Mouse (Mus musculus): ENCODE results near the gene Med13. TPM values are rescaled to one million over a fixed set of nuclear protein-coding genes. Genes with fewer than 3 reads are reported as not detected.

Med13 gene
- total RNA-seq, 2 experiments from 2014 or later: 50.5 to 65.0 TPM

DNA sequence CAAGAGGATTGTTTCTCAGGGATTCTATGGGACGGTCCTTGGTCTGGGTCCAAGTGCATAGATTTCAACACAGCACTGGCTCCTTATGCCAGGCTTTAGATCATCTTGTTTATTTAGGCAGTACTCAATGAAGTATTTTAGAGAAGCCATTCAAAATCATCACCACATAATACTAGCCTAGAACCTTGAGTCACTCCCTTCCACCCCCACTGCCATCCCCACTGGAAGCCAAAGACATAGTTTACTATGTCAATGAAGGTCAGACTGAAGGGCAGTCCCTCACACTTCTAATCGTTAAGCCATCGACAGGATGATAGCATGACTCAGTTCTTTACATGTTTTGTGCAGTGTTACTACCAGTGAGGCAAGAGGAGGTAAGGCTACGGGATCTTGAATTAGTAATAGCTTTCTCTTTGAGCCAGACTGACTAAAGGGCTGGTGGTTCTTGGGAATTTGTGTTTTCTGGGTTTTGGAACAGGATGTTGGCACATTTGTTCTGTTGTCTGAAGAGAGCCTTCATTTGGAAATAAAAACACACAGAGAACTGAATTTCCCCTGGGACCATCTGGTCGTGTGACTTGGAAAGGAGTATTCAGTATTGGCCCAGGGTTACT lies 24.2 kb upstream of the Med13 start:
- intact Hi-C loops (cut with DNase I): no loop called here
- no peak for DNase-seq (ENCODE audit: low spot score in 2 of 2)

DNA sequence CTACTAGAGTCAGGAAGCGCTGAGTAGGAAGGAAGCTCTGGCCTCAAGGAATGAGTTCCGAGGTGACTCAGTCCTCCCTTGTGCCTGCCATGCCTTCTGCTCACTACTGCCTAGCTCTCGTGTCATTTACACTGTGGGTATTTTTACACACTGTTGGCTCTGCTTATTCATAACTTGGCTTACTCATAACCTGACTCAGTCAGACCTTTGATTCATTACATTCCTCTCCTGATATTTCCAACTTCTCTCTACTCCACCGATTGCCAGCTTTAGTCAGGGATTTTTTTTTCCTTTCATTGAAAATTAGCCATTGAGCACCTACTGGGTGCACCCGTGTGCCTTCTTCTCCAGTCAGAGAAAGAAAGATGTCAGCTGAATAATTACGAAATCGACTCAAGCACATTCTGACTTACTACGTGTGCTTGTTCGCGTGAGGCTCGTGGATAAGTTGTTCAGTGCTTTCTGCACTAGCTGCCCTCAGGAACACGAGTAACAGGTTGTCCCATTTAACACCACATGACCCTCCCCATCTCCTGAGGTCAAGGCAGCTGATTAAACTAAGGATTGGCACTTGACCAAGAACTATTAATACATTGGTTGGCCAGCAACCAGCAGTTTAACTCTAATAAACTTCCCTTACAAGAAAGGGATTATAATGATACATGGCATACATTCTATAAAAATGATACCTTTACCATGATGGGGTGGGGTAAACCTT lies 23.3 kb upstream of the Med13 start:
- DNase-seq (ENCODE audit: low spot score in 2 of 2): no peak
- intact Hi-C loops (cut with DNase I): no loop called here

DNA sequence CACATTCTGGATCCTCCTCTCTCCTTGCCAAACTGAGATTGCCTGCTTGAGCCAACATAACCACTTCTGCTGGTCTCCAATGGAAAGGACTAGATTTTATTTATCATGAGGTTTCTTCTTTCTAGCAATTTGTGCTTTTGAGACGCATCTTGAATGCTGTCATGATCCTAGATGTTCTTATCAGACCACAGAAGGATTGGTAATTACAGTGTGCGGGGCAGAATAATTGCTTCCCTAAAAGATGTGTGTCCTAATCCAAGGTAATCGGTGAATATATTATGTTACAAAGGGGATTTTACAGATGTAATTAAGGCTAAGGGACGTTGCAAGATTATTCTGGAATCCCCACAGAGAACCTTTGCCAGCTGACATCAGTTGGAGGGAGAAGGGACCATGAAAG lies 21.6 kb upstream of the Med13 start:
- intact Hi-C loops (cut with DNase I): no loop called here

DNA sequence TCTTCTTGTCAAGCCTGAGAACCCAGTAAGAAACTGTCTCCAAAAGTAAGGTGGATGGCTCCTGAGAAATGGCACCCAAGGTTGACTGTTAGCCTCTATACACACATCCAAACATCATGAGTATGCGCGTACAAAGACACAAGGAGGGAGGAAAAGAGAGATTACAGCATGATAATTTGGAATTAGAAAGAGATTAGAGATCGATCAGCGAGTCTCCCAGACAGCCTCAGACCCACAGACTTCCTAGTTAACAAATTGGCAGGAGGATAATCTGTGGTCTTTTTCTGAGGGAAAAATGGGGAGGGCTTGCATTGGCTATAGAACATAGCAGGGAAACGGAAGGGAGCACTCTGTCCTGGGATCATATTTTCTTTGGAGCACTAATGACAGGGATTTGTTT lies 20.4 kb upstream of the Med13 start:
- intact Hi-C loops (cut with DNase I): no loop called here
- DNase-seq (ENCODE audit: low spot score in 2 of 2): no peak

More for the DNA sequence above, 21.6 kb upstream of the Med13 start:
- no peak for DNase-seq (ENCODE audit: low spot score in 2 of 2)

DNA sequence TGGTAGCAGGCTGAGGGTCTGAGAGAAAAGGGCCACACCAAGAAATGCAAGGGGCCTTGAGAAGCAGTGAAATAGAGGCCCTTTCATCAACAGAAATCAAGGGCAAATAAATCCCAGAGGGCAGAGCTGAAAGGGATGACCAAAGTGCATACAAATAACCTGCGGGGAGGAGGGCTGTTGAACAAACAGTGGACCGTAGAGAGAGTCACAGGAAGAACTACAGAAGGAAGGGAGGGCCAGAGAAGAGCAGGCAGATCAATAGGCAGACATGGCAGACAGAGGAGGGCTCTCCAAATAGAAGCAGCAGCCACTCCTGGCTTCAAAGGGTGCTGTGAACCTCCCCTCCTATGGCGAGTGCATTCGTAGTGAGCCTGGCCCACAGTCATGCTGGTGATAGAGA lies 19.3 kb upstream of the Med13 start:
- intact Hi-C loops (cut with DNase I): no loop called here
- DNase-seq (ENCODE audit: low spot score in 2 of 2): no peak

DNA sequence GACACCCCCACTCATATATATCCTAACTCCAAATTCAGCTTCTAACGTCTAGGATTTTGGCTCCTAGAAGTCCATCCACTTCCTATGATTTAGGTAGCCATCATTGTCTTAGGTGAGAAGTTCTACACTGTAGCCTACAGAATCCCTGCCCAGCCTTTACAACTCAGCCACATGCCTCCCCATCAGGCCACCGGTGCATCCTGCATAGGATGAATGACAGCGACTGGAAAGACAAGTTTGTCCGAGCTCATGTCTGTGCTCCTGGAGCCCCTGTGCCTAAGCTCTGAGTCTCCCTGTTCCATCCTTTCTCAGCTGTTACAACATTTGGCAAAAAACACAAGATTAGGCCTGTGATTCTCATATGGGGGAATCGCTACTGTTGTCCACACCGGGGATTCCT lies 17.7 kb upstream of the Med13 start:
- intact Hi-C loops (cut with DNase I): no loop called here
- no peak for DNase-seq (ENCODE audit: low spot score in 2 of 2)

DNA sequence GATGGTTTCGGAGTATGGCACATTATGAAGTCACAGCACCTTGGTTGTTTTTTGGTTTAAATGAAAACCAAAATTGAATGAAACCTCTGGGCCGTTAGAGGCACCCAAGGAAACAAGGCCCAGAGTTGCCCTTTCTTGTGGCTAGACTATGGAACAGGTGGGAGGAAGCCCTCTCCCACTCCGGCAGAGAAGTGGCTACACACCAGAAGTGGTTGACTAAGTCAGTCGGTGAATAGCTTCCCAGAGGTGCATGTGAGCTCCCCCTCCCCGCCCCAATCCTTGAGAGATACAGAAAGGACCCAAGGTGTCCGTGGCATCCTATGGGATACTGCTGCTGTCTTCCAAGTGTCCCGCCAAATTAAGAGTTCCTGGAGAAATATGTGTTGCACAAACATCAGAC lies 13.9 kb upstream of the Med13 start:
- intact Hi-C loops (cut with DNase I): no loop called here
- no peak for DNase-seq (ENCODE audit: low spot score in 2 of 2)

DNA sequence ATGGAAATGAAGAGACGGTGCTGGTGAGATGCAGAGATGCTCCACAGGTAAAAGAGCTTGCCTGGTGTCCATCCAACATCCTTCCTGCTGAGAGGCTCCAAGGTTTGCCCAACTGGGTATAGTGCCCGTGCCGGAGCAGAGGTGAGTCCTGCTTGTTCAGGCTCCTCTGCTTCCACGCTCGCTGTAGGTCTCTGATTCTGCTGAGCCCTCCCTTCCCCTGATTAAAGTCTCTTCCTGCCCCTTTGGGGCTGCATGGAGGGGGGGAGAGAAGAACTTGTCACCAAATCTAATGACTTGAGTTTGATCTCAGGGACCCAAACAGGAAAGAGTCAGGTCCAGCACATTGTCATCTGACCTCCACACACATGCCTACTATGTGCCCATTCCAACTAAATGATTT lies 12.5 kb upstream of the Med13 start:
- intact Hi-C loops (cut with DNase I): no loop called here
- no peak for DNase-seq (ENCODE audit: low spot score in 2 of 2)

DNA sequence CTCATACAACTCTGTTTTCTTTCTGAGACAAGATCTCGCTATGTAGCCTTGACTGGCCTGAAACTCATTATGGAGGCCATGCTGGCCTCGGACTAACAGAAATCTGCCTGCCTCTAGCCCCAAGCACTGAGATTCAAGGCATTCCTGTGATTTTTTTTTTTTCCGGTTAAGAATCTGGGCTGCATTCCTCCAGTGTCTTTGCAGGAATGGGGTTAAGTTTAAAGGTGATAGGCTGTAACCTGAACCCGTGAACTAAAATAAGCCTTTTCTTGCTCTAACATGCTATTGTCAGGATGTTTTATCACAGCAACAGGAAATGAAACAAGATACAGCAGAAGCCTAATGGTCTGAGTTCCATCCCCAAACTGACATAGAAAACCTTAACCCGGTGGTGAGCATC lies 11.6 kb upstream of the Med13 start:
- intact Hi-C loops (cut with DNase I): no loop called here
- no peak for DNase-seq (ENCODE audit: low spot score in 2 of 2)

DNA sequence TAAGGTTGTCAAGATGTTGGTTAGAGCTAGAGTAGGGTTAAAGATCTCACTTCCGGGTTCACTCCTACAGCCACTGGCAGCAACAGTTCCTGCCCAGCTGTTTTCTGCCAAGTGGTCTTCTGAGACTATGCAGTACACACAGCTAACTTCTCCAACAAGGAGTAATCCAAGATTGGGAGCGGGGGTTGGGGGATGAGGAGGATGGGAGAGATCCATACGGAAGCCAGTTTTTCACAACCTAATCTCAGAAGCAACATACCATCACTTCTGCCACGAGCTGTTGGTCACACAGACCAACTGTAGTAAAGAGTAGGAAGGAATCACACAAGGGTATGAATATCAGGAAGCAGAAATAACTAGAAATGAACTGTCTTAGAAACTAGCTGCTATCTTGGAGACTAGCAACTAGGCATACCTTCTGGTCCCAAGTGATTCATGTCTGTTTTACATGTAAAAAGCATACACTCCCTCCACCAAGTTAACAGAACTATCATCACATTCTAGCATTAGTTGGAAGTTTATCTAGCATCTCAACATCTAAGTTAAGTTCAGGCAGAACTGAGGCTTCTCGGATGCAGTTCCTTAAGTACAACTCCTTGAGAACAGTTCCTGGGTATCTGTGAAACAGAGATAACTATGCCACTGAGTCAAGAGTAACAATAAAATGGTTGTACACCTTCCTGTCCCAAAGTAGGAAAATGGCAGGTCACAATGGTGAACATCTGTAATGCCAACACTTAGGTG lies 7.5 kb upstream of the Med13 start:
- no peak for DNase-seq (ENCODE audit: low spot score in 2 of 2)

DNA sequence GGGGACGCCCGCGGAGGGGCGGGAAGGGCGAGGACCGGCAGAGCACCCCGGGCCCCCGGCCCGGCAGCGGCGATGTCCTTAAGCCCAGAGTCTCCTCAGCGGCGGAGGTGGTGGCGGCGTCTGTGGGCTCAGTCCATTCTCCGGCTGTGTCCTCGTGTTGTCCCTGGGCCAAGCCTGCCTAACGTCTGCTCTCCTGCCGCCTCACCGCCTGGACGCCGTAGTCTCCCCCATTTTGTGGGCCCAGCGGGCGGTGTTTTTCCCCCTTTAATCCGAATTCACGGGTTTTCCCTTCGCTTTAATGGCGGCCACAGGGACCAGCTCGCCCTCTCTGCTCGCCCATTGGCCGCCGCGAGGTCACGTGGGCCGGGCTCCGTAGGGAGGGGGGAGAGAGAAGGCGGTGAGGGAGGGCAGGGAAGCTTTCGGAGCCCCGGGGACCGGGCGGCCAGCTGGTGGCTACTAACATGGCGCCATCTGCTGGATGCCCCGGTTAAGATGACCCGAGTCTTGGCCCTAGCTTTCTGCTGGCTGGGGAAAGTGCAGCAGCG lies 654 bp upstream of the Med13 start:
- intact Hi-C loops (cut with DNase I): loop anchor here (1.0 to 10.0 kb wide), 5 partner anchors 46 to 513 kb away; partner anchors contain the start of gene Rnft1
- DNase-seq (ENCODE audit: low spot score in 2 of 2): peak; percentile 98

More for the DNA sequence above, 7.5 kb upstream of the Med13 start:
- intact Hi-C loops (cut with DNase I): no loop called here

DNA sequence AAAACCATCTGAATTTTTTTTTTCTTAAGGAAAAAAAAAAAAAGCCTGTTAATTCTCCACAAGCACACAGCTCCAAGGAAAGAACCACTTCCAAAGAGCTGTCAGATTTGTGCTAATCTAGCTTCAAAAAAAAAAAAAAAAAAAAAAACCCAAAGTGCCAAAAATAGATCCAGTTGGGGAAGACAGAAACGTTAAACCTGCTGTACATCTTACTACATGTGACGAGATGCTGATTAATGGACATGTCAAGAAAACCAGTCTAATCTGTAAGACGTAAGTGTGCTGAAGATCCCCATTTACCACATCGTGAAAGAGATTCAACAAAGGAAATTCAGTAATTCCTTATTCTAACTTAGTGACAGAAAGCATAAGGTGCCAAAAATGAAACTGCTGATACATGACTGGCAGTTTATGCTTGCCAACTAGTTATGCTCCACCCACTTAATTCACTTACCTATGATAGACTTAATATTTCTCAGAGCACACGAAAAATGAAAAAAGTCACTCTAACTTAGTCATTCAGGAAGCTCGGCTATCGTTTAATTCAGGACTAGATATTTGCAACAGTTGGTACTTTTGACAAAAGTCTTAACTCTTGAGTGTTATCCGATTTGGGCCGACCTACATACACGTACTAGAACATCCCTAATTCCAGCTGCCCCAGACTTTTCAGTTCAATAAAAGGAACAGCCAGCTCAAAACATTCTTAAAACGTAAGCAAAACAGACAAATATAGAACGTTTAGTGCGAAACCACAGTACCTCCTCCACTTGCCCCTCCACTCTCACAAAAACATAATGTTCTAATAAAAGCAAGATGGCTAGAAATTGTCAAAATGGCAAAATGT lies 1.2 kb downstream of the Med13 start:
- no peak for DNase-seq (ENCODE audit: low spot score in 2 of 2)
- intact Hi-C loops (cut with DNase I): loop anchor here (5.0 to 10.0 kb wide), 4 partner anchors 44 to 511 kb away; partner anchors contain the start of gene Rnft1

DNA sequence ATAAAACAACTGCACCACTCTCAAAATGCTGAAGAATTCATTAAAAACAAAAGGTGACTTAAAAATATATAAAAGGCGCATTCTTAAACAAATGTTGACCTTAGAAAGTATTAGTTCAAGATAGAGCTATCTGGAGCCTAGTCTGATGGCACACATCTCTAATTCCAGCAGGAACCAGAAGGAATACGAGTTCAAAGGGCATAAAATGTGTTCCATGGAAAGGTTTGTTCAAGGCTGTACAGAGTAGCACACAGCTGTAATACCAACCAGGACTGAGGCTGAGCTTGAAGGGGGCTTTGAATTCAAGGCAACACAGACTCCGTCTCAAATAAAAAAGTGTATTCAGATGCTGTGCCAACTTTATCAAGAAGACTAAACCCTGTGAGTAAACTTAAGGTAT lies 3.8 kb downstream of the Med13 start:
- intact Hi-C loops (cut with DNase I): loop anchor here (10.0 kb wide), 1 partner anchor 509 kb away; no protein-coding TSS in a partner anchor
- no peak for DNase-seq (ENCODE audit: low spot score in 2 of 2)

DNA sequence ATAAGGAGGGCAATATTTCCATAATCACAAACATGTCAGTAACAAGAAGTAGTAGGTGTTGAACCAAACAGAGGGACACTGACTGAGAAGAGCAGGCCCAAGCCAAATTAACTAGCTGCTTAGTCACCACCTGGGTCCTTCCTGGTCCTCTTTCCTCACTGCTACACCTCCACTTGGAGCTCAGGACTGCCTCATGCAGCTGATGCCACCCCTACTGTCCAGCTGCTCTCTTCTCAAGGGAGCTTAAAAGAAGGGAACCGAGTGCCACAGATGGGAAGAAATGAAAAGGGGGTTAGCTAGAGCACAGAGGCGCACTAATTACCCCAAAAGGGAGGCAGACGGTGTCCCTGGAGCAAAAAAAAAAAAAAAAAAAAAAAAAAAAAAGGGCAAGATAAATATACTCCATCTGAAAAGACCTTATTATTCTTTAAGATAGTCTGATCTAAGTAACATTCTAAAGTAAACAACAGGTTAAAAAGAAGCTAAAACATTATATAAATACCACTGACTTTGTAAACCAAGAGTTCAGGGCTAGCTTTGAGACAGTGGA lies 5.6 kb downstream of the Med13 start:
- intact Hi-C loops (cut with DNase I): loop anchor here (10.0 kb wide), 1 partner anchor 507 kb away; no protein-coding TSS in a partner anchor
- DNase-seq (ENCODE audit: low spot score in 2 of 2): no peak

DNA sequence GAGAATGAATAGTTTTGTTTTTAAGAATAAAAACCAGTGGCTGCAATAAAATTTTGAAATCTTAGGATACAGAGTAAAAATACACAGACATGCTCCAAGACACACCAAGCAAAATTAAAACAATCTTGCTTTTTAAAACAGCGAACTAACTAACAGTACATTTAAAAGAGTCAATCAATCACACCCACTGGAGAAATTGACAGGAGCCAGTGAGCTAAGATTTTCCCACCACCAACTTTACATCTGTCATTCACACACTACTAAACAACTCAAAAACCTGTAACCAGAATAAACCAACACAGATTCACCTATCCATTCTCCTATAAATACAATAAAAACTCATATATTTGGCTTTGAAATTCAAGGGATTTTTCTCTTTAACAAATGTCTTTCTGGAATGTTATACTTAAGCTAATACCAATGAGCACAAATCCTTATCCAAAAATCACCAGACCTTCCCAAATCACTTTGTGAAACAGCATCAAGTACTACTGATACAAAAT lies 6.7 kb downstream of the Med13 start:
- intact Hi-C loops (cut with DNase I): loop anchor here (10.0 kb wide), 1 partner anchor 506 kb away; no protein-coding TSS in a partner anchor
- DNase-seq (ENCODE audit: low spot score in 2 of 2): no peak

DNA sequence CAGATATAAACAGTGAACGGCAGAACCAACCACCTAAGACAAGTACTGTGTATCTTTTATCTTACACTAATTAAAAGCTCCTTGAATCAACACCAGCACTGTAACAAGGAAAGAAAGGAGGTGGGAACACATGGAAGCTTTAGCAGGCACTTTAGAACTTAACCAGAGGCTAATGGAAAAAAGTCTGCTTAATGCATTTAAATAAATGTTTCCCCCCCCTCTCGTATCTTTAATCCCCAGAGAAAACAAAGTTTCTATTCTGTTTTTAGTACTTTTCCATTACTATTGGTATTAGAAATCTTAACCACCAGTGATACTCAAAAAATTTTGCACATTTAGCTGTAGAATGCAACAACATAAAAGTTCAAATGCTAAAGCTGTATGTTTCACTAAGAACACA lies 8.1 kb downstream of the Med13 start:
- intact Hi-C loops (cut with DNase I): no loop called here
- no peak for DNase-seq (ENCODE audit: low spot score in 2 of 2)

DNA sequence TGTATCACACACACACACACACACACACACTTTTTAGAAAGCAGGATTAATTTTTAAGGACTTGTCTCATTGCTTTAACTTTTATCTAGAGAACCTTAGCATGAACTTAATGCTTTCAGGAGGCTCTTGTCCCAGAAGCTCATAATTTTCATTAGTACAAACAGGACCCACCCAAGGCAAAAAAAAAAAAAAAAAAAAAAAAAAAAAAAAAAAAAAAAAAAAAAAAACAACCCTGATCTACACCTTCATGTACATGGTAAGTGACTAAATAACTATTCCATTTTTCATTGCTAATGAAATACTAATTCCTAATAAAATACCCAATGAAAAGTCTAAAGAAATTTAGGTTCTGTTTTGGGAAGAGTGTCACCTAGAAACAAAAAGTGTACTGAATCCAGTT lies 8.5 kb downstream of the Med13 start:
- DNase-seq (ENCODE audit: low spot score in 2 of 2): no peak
- intact Hi-C loops (cut with DNase I): no loop called here

DNA sequence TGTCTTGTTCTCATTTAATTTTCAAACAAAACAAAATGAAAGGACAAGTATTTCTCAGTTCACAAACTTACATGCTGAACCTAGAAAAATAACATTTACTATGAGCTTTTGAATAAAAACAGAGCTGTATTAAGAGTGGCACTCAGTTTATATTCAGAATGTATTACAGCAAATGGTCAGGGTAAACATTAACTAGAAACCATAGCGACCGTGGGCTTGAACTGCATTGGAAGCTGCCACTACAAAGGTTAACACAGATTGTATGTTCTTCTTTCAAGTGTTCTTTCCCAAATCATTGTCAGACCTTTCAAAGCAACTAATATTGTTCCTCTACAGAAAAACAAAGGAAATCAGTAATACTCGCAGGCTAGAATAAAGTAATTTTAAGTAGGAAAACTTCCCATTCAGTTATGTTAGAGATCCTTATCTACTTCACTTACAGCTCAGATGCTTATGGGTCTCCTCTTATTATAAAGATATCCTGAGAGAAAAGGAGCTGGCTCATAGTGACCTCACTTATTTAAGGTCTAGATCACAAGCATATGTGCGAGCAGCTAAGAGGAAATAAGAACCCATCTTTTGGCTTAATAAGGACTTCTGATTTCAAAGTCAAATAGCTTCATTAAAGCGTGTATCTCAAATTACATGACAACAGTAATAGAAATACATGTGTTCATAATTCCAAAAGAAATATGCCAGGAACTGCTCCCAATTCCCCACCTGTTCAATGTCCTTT lies 9.8 kb downstream of the Med13 start:
- no peak for DNase-seq (ENCODE audit: low spot score in 2 of 2)
- intact Hi-C loops (cut with DNase I): no loop called here

All from left cerebral cortex, postnatal 36 days (tissue).